Mouse (Mus musculus) spleen, embryonic (tissue): Measurements from ENCODE around the gene Cdc34.

Source experiments
- CTCF ChIA-PET: fragments of 350-600 bp; sonication (Branson Sonifier 250); formaldehyde crosslinking; loops from one replicate; lab custom pipeline; 2022; lab: Charles Lee

The Cdc34 gene

DNA sequence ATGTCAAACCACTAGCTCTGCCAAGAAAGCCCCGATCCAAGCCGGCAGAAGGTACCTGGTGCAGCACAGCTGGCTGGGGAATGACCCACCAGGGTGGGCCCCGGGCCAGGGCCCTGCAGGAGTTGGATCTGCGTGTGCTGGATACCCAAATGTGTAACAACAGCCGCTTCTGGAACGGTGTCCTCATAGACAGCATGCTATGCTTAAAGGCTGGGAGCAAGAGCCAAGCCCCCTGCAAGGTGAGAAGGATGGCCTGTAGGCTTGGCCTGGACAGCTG lies 12.3 kb downstream of the Cdc34 start:
- CTCF ChIA-PET: no interaction called here

DNA sequence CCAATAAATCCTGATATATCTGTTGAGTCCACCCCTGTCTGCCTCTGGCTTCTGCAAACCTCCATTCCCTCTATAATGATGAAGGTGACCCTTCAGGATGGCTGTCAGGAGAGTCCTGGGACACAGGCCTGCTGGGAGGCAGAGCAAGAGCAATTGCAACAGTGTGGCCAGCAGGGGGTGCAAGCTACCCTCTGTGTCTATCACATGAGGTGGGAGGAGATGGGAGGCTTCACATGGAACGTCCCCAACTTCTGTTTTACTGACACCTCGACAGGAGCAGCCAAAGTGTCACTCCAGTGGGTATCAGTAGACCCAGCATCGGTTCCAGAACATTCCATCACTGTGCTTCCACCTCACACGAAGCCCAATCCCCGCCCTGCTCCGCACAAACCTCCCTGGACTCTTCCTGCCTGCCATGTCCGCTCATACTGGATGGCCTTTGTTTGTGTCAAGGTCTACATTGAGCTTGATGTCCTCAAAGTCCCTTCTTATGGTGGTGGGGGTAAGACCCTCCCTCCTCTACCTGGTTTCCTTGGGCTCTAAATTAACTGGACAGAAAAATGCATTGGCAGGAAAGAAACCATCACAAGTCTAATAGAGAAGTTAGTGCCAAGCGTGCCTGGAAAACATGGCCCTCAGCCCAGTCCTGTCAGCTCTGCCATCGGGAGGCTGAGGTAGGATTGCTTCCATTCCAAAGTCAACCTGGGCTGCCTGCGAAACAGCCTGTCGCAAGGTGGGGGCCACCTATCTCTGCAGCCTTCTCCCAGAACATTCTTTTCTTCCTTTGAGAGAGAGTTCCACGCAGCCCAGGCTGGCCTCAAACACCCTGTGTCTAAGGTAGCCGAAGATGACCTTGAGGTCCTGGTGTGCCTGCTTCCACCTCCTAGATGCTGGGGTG lies 13.5 kb downstream of the Cdc34 start:
- CTCF ChIA-PET: no interaction called here

DNA sequence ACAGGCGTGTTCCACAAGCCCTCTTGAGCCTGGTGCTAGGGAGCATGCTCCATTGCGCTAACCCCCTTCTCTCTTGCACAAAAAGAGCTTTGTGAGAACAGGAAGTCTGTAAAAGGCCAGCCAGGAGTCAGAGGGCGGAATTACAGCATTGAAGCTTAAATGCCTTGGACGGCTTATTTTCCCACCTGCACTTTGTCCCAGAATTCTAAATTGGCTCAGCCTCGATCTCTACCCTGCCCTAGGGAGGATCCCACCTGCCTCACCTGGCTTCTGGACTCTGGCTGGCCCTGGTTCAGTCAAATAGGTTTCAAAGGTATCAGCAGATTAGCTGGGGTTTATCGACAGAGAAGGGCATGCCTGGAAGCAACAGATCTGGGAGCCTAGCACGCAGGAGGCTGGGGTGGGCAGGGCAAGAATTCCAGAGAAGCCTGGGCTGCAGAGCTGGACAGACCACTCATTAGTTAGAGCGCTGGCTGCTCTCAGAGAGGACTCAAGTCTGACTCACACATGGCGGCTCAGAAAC lies 14.2 kb downstream of the Cdc34 start:
- CTCF ChIA-PET: no interaction called here

DNA sequence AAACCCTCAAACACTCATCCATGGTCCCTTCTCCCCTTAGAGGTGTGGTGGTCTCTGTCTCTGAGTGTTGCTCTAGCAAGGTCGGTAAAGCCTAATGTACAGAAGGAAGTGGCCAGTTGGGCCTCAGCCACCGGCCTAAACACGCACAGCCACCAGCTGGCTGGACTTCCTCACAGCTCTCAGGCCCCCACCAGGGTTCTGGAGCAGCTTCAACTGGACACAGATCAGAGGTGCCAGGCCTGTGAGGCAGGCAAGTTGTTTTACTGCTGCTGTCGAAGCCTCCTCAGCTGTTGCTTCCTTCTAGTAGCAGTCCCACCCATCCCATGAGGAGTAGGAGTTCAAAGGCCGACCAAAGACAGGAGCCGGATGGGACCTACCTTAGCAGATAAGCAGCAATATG lies 15.9 kb downstream of the Cdc34 start:
- CTCF ChIA-PET: interaction anchor here (0.6 kb wide), 1 partner anchor 14 kb away, joined by 4 read pairs; no protein-coding TSS in a partner anchor

DNA sequence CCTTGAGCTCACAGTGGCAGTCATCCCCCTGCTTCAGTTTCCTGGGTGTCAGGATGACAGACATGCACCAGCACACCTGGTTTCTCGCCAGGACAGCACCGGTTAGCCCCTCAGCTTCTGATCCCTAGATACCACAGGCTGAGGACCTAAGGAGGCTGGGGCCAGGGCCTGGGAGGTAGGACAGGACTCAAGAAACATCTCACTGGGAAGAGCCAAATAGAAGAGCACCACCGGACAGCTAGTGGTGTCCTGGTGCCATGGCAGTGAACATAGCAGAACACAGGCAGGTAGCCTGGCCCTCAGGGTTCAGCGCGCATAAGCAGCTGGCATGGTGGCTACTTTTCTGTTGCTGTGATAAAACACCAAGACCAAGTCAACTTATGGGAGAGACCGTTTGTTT lies 16.5 kb downstream of the Cdc34 start:
- CTCF ChIA-PET: no interaction called here

DNA sequence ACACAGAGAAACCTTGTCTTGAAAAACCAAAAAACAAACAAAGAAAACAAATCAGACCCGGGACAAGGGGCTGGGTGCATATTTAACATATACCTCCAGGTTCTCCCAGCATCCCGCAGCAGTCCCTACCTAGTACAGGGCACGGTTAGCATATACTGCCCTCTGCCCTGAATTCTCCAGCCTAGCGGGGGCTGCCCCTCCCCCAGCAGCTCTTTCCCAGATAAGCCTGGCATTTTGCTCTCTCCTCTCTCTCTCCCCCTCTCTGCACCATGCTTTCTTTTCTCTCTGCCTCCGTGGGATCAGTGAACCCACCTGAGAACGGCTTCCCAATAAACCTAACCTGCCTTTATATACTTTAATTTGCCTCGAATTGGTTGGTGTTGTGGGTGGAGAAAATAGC lies 18.7 kb downstream of the Cdc34 start:
- CTCF ChIA-PET: no interaction called here

DNA sequence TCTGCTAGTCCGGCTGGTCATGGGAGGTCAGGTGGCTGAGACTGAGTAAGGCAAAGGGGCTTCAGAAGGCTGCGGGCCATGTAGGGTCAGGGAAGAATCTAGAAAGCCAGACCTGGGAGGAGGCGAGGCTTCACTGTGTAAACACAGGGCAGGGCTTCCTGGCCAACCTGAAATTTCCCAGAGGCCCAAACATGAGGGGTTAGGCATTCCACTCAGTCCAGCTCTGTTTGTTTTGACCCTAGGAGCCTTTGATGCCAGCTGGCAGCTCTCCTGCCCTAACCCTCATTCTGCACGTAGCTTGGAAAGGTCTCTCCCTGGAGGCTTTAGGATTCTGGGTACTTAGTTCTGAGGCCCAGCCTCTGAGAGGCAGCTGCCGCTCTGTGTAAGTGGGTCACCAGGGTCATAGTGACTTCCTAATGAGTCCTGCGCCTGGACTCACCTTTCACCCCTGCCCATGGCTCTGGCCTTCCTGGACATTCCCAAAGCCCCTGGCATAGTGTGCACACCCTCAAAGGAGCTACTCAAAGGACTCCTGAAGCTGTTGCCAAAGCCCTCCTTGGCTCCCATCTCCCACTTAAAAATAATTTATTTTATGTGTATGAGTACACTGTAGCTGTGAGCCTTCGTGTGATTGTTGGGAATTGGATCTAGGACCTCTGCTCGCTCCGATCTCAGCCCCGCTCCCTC lies 19.6 kb downstream of the Cdc34 start:
- CTCF ChIA-PET: no interaction called here

DNA sequence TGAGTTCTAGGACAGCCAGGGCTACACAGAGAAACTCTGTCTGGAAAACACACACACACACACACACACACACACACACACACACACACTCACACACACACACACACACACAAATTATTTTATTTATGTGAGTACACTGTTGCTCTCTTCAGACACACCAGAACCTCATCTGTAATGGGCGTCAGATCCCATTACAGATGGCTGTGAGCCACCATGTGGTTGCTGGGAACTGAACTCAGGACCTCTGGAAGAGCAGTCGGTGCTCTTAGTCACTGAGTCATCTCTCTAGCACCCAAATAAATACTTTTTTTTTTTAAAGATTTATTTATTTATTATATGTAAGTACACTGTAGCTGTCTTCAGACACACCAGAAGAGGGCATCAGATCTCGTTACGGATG lies 21.0 kb downstream of the Cdc34 start:
- CTCF ChIA-PET: interaction anchor here (0.7 kb wide), 2 partner anchors 119 to 1570 kb away, joined by 3 to 6 read pairs; no protein-coding TSS in a partner anchor

DNA sequence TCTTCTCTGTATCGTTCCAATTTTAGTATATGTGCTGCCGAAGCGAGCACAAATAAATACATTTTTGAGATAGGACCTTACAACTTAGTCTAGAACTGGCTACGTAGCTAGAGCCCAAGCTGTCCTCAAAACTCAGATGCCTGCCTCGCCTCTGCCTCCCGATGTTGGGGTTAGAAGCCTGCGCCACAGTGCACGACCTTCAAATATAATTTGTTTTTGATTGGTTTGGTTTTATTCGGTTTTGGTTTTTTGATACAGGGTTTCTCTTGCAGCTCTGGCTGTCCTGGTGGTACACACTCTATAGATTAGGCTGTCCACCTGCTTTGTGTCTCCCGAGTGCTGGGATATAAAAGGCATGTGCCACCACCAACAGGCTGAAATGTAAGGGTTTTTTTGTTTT lies 21.5 kb downstream of the Cdc34 start:
- CTCF ChIA-PET: interaction anchor here (0.7 kb wide), 2 partner anchors 120 to 1570 kb away, joined by 3 to 6 read pairs; no protein-coding TSS in a partner anchor

DNA sequence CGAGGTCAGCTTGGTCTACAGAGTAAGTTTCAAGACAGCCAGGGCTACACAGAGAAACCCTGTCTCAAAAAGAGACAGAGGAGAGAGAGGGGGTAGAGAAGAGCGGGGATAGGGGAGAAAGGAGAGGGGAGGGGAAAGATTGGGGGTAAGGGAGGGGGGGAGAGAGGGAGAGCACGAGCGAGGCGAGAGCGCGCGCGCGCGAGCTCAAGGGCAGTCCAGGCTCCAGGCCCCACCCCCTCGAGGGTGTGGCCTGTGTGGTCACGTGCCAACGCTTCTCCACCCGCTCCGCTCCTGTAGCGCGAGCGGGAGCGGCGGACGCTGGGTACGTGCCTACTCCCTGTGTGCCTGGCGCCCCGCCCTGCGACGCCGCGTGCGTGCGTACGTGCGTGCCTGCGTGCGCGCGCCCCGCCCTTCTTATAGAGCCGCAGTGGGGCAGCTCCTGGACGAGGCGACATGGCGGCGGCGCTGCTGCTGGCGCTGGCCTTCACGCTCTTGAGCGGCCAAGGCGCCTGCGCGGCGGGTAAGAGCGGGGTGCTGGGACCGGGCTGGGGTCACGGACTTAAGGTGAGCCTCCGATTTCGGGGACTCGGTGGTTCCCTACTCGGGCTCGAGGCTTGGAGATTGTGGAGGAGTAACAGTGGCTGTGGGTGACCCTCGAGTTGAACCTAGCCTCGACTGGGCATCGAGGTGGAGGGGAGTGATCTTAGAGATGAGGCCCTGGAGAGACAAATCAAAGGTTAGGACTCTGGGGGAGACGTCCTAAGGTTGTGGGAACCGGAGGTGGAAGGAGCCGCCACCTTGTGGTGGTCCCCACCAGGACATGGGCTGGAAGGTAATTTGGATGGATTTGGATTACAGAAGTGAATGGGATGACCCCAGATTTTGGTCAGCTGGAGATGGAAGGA lies 22.3 kb downstream of the Cdc34 start, which contains the start of gene Bsg:
Bsg (plus strand) TSS at position 427 of the 905 bp plus-strand sequence.
- CTCF ChIA-PET: no interaction called here

DNA sequence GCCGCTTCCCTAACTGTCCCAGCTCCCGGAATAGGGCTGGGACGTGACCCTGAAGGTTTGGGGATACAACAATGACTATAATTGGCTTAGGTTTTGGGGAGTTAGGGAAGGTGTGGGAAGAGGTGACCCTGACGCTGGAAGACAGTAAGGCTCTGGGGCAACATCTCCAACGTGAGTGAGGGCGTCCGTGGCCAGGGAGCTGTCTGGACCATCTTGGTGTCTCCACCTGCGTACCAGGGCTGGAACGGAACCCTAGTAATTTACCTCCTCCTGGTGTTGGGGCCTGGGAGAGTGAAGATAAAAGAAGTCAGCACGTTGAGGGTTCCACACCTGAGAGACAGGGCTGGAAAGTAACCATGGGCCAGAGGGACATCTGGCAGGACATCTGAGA lies 23.0 kb downstream of the Cdc34 start:
- CTCF ChIA-PET: interaction anchor here (1.1 kb wide), 1 partner anchor 9 kb away, joined by 3 read pairs; no protein-coding TSS in a partner anchor

DNA sequence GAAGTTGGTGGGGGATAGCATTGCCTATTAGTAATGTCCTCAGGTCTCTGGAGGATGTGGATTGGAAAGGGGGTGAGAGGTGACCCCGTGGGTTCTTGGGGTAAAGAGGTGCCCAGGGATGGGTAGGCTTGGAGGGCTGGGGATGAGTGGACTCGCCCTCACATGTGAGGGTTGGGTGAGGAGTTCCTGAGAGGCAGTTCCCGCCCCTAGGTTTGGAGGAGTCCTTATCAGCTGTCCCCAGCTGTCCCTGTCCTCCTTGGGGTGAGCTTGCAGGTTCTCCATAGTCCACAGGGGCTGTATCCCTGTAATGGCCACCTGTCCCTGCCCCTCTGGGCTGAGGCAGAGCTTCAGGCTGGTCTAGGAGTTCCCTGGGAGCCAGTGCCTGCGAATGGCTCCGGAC lies 24.0 kb downstream of the Cdc34 start:
- CTCF ChIA-PET: interaction anchor here (1.1 kb wide), 1 partner anchor 8 kb away, joined by 3 read pairs; no protein-coding TSS in a partner anchor

DNA sequence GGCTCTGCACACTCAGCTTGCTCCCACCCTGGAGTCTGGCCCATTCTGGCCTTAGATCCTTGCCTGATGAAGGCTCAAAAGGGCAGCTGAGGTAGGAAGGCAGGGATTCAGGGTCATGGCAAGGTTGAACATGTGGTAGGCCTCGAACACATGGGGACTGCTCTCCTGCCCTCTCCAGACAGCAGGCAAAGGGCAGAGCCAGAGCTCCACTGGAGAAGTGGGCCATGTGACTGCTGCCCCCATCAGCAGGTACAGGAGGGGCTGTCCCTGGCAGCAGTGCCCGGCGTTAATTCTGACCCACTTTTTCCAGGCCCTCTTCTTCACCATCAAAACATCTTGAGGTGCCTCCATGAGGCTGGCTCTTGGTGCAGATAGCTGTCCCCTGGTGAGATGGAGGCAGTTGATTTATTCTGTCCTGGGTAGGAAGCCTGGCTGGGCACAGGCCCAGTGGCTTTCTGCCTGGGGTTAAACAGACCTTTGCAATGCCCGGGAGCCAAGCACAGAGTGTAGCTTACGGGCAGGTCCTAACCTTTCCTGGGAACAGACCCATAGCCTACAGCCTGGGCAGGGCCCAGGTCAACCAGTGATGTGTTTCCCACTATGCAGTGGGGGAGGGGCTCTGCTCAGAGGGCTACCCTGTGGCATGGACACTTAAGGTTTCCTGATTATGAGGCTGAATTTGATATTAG lies 24.6 kb downstream of the Cdc34 start:
- CTCF ChIA-PET: no interaction called here

DNA sequence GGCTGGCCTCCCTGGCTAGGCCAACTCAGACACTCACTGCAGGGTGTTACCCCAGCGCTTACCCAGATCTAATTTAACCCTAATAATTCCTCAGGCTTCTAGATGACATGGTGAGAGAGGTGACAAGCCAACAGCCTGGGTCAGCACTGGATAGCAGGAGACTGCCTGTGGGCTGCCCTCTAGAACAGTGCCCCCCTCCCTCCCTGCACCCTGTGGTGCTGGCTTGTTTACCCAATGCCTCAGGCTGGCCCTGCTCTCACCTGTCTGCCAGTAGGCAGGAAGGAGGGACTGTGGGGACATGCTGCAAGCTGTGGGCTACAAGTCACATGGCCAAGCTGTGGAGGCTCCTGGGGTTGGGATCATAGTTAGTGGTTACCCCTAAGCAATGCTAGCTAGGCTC lies 25.2 kb downstream of the Cdc34 start:
- CTCF ChIA-PET: no interaction called here

DNA sequence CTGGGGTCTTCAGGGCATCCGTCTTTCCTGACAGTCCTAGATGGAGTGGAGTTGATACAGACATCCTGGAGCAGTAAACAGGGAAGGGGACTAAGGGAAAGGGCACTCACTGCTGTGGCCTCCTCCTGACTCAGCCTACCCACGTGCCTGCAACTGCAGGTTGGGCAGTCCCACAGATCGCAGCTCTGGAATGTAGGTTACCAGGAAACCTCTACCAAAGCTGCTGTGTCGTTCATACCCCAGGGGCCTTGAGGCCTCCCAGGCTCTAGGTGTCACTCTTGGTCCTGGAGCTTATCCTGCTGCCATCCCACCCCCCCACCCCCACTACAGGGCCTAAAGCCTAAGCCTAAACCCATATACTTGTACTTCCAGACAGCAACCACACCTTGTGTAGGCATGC lies 25.8 kb downstream of the Cdc34 start:
- CTCF ChIA-PET: no interaction called here

DNA sequence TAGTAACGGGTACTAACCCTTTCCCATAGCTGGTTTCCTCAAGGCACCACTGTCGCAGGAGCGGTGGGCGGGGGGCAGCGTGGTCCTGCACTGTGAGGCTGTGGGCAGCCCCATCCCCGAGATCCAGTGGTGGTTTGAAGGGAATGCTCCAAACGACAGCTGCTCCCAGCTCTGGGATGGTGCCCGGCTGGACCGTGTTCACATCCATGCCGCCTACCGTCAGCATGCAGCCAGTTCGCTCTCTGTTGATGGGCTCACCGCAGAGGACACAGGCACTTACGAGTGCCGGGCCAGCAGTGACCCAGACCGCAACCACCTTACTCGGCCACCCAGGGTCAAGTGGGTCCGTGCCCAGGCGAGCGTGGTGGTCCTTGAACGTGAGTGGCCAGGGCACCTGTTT lies 26.7 kb downstream of the Cdc34 start:
- CTCF ChIA-PET: no interaction called here

DNA sequence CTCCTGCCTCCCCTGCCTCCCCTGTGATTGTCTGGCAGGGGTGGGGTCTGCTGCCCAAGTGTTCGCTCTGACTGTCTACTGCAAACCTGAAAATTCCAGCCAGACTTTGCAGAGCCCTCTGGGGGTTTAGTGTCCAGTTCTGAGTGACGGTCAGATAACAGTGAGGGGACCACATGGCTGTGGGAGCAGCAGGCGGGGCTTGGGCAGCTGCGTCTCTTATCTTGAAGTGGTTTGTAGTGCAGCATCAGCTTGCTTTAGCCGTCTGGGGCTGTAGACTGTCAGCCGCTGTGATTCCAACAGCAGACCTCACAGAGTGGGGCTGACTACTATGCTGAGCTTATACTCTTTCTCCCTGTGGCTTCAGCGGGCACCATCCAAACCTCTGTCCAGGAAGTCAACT lies 27.3 kb downstream of the Cdc34 start:
- CTCF ChIA-PET: no interaction called here

DNA sequence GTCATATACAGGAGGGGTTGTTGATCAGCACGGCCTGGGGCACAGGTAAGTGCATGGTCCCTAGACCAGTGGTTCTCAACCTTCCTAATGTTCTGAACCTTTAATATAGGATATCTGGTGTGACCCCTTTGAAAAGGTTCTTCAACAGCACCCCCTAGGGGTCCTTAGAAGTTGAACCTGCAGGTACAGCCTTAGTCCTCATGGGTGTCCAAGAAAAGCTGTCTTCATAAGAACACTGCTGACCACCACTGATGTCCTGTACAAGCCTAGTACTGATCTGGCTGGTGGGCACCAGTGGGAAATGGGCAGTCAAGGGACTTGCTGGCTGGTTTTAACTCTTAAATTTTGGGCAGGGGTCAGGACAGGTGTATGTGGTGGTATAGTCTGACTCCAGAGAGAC lies 30.0 kb downstream of the Cdc34 start:
- CTCF ChIA-PET: interaction anchor here (0.6 kb wide), 4 partner anchors 14 to 134 kb away, joined by 4 to 6 read pairs (median 4); no protein-coding TSS in a partner anchor

DNA sequence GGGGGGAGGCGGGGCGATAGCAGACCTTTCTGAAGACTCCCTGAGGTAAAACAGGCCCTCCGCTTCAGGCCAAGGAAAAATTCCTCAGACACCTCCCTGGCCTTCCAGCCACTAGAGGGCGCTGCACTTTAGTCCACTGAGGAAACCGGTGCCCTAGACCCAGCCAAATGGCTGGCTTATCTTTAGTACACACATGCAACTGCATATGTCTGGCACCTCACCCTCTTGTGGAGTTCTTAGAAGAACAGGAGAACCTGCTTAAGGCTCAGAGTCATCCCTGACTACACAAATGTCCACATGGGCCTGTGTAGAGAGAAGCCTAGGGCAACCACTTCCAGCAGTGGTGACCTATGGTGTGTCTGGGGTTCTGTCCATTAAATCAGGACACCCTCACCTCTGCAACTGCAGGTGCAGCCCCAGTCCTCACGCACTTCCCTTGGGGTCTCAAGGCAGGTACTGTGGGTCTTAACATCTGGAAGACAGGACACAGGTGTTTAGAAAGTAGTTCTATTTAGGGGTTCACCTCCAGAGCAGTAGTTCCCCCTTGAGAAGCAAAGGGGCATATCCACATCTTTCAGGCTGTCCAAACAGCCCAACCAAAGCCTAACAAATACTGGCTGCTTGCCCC lies 30.6 kb downstream of the Cdc34 start:
- CTCF ChIA-PET: interaction anchor here (0.6 kb wide), 4 partner anchors 15 to 134 kb away, joined by 4 to 6 read pairs (median 4); no protein-coding TSS in a partner anchor

DNA sequence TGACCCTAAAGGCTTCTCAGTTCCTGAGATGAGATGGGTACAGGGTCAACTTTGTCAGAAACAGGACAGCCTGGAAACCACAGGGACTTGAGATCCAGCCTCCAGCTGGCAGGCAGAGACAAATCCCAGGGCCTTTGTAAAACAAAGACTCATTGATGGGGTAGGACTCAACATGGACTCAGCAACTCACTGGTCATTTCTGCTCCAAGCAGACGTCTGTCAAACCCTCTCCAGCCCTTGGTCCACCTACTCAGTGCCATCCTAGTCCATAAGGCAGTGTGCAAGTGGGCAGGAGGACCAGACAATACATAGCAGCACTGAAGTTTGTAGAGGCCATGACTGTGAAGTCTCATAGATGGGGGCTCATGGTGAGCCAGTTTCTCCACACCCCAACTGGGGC lies 31.2 kb downstream of the Cdc34 start:
- CTCF ChIA-PET: no interaction called here
